In genomic region chr4:117886644-117887043, GRCm38 (mm10) we compare ENCODE assay signal across 9 mouse cellular contexts. TPM values are rescaled to one million over a fixed set of nuclear protein-coding genes. Genes with fewer than 3 reads are reported as not detected.
A peak's percentile ranks its signal among the peaks of the same experiment; 100 is the strongest.
DNase-seq lines count a peak whose midpoint lies in the region; ATAC-seq and TF ChIP-seq lines count a peak whose summit lies in the region.
"Had no signal": no experiment of that assay in that cellular context is flagged by ENCODE, and none has a peak within 500 bp of the region (broad histone marks: within the 10 kb centered on the region; RNA-seq: fewer than 3 reads in every experiment).

No protein-coding gene starts in this region.

- H3K9ac ChIP-seq in liver, embryonic 12.5 days = peak overlapping the region; percentile 97

- TF ChIP-seq CTCF in bone marrow macrophage, adult 2 months (IDR thresholded peaks at IDR 0.05; ENCODE audit: low read depth, low read length) = no peak

- peak overlapping the region; percentile 94 for H3K4me2 ChIP-seq in liver, embryonic 12.5 days

- H3K27me3 ChIP-seq in hindbrain, embryonic 10.5 days (ENCODE audit: insufficient read depth, poor library complexity, severe bottlenecking) = no peaks in the 10 kb centered on the region
- H3K27me3 ChIP-seq in liver, embryonic 12.5 days (replicated peaks) = peaks cover 22% of the 10 kb centered on the region
- H3K27me3 ChIP-seq: Patski had no signal

- peak; percentile 9 for DNase-seq in embryo, embryonic 10.5 days (ENCODE audit: low spot score)
- DNase-seq in embryo, embryonic 9.5 days (ENCODE audit: extremely low spot score) = no peak
- DNase-seq in hindbrain, embryonic 10.5 days (ENCODE audit: low spot score) = no peak
- peak; percentile 31 for DNase-seq in neural tube, embryonic 10.5 days (ENCODE audit: extremely low spot score, low spot score)
- no peak for DNase-seq in ovary, postnatal 10 days (ENCODE audit: low spot score)
- no peak for DNase-seq in natural killer cell, adult 2 months (ENCODE audit: low spot score in 2 of 2)

- no peaks in the 10 kb centered on the region for H3K9me3 ChIP-seq in hindbrain, embryonic 10.5 days
- H3K9me3 ChIP-seq in liver, embryonic 12.5 days (replicated peaks) = no peaks in the 10 kb centered on the region

- H3K36me3 ChIP-seq in hindbrain, embryonic 10.5 days = peaks cover 46% of the 10 kb centered on the region
- peaks cover 49% of the 10 kb centered on the region for H3K36me3 ChIP-seq in liver, embryonic 12.5 days

- H3K27ac ChIP-seq in bone marrow macrophage, adult 2 months (ENCODE audit: insufficient read depth, low read depth, low read length) = peak overlapping the region; percentile 89
- peak overlapping the region; percentile 87 for H3K27ac ChIP-seq in hindbrain, embryonic 10.5 days
- H3K27ac ChIP-seq in liver, embryonic 12.5 days = peak overlapping the region; percentile 91

- 3% methylated on average over 24 of the region's 24 CpGs for WGBS in hindbrain, embryonic 10.5 days
- under 1% methylated on average over 24 of the region's 24 CpGs for WGBS in liver, embryonic 12.5 days (ENCODE audit: insufficient replicate concordance)

- peaks cover 21% of the 10 kb centered on the region for H3K4me1 ChIP-seq in bone marrow macrophage, adult 2 months (ENCODE audit: control insufficient read depth, insufficient read depth, low read length)
- peaks cover 63% of the 10 kb centered on the region for H3K4me1 ChIP-seq in hindbrain, embryonic 10.5 days (replicated peaks)
- peaks cover 63% of the 10 kb centered on the region for H3K4me1 ChIP-seq in liver, embryonic 12.5 days

- peak overlapping the region; percentile 75 for H3K4me3 ChIP-seq in bone marrow macrophage, adult 2 months (ENCODE audit: insufficient read depth, low read length)
- H3K4me3 ChIP-seq in hindbrain, embryonic 10.5 days = peak overlapping the region; percentile 70
- H3K4me3 ChIP-seq in liver, embryonic 12.5 days = peak overlapping the region; percentile 99

- no peak for TF ChIP-seq POLR2A in bone marrow macrophage, adult 2 months (IDR thresholded peaks at IDR 0.05; ENCODE audit: borderline replicate concordance, low read depth, low read length)

- peak; percentile 36 for ATAC-seq in liver, embryonic 12.5 days

RNA-seq across cellular contexts. Expression of gene Atp6v0b, which starts 0.5 kb away (rescaled TPM):
- 712 and 757 TPM in 2 replicates for polyA plus RNA-seq in bone marrow macrophage, adult 2 months (2012; ENCODE audit: insufficient read depth, insufficient read length, missing spikeins)
- 208 and 263 TPM in 2 replicates for polyA plus RNA-seq in hindbrain, embryonic 10.5 days (2016; fragmentation: Nextera tagmentation; extraction: Ambion mirVana)
- polyA plus RNA-seq in liver, embryonic 12.5 days (2016; fragmentation: Nextera tagmentation; extraction: Ambion mirVana) = 180 and 198 TPM in 2 replicates

RNA-seq across cellular contexts. Expression of gene B4galt2, which starts 3.4 kb away (rescaled TPM):
- 0.32 TPM in 1 of 2 replicates, not detected in the other for polyA plus RNA-seq in bone marrow macrophage, adult 2 months (2012; ENCODE audit: insufficient read depth, insufficient read length, missing spikeins)
- polyA plus RNA-seq in hindbrain, embryonic 10.5 days (2016; fragmentation: Nextera tagmentation; extraction: Ambion mirVana) = 22.7 and 31.7 TPM in 2 replicates
- 5.2 and 5.7 TPM in 2 replicates for polyA plus RNA-seq in liver, embryonic 12.5 days (2016; fragmentation: Nextera tagmentation; extraction: Ambion mirVana)

RNA-seq across cellular contexts. Expression of gene Dph2, which starts 5.2 kb away (rescaled TPM):
- 4.0 and 5.1 TPM in 2 replicates for polyA plus RNA-seq in bone marrow macrophage, adult 2 months (2012; ENCODE audit: insufficient read depth, insufficient read length, missing spikeins)
- 27.1 and 27.5 TPM in 2 replicates for polyA plus RNA-seq in hindbrain, embryonic 10.5 days (2016; fragmentation: Nextera tagmentation; extraction: Ambion mirVana)
- 15.5 and 15.8 TPM in 2 replicates for polyA plus RNA-seq in liver, embryonic 12.5 days (2016; fragmentation: Nextera tagmentation; extraction: Ambion mirVana)

RNA-seq across cellular contexts. Expression of gene Ccdc24, which starts 14.3 kb away (rescaled TPM):
- not detected in 2 replicates for polyA plus RNA-seq in bone marrow macrophage, adult 2 months (2012; ENCODE audit: insufficient read depth, insufficient read length, missing spikeins)
- polyA plus RNA-seq in hindbrain, embryonic 10.5 days (2016; fragmentation: Nextera tagmentation; extraction: Ambion mirVana) = 2.0 and 2.4 TPM in 2 replicates
- 1.7 and 2.0 TPM in 2 replicates for polyA plus RNA-seq in liver, embryonic 12.5 days (2016; fragmentation: Nextera tagmentation; extraction: Ambion mirVana)

RNA-seq across cellular contexts. Expression of gene Ipo13, which starts 28.2 kb away (rescaled TPM):
- 77.8 and 95.3 TPM in 2 replicates for polyA plus RNA-seq in bone marrow macrophage, adult 2 months (2012; ENCODE audit: insufficient read depth, insufficient read length, missing spikeins)
- 71.1 and 79.5 TPM in 2 replicates for polyA plus RNA-seq in hindbrain, embryonic 10.5 days (2016; fragmentation: Nextera tagmentation; extraction: Ambion mirVana)
- 35.6 and 36.2 TPM in 2 replicates for polyA plus RNA-seq in liver, embryonic 12.5 days (2016; fragmentation: Nextera tagmentation; extraction: Ambion mirVana)

Comparison
In these comparisons a context has a peak if more than half of its experiments do, and no peak if none do; other contexts are left out.
1. DNase-seq: peak in embryo, embryonic 10.5 days (single experiment) and neural tube, embryonic 10.5 days (single experiment); none in embryo, embryonic 9.5 days (single experiment), hindbrain, embryonic 10.5 days (single experiment), ovary, postnatal 10 days (single experiment) and natural killer cell, adult 2 months (0 of 2).
2. Peak in every context shown above with its lines, with median percentiles within 50 percentile points of each other: H3K27ac ChIP-seq and H3K4me3 ChIP-seq.